Mouse (Mus musculus): ENCODE measurements around the gene Wrap53. TPM values are rescaled to one million over a fixed set of nuclear protein-coding genes. Genes with fewer than 3 reads are reported as not detected.
A peak's percentile ranks its signal among the peaks of the same experiment; 100 is the strongest.

Wrap53 gene
- polyA plus RNA-seq, 1 experiment from 2014 or later: 19.2 TPM

GRCm38 (mm10) chr11:69563373-69563772, 16.7 kb downstream of the Wrap53 start:
- no peak for ATAC-seq
- Histone ChIP-seq H3K9ac (ENCODE audit: low read depth, low read length) (no peak overlapping the region), H3K4me3 (ENCODE audit: low read depth, low read length) (no peak overlapping the region), H3K27me3 (ENCODE audit: control insufficient read depth, insufficient read depth, low read depth, low read length) (no peaks in the 10 kb centered on the region), H3K4me2 (ENCODE audit: low read length) (no peak overlapping the region), H3K36me3 (ENCODE audit: control insufficient read depth, insufficient read depth, low read length) (no peaks in the 10 kb centered on the region), H3K27ac (ENCODE audit: low read length) (no peak overlapping the region), H3K9me3 (replicated peaks; ENCODE audit: control insufficient read depth, low read length, poor library complexity, severe bottlenecking) (no peaks in the 10 kb centered on the region), H3K4me1 (ENCODE audit: control insufficient read depth, insufficient read depth, low read length) (peaks cover 24% of the 10 kb centered on the region)
- 92% methylated on average over 13 of the region's 13 CpGs for WGBS

DNA sequence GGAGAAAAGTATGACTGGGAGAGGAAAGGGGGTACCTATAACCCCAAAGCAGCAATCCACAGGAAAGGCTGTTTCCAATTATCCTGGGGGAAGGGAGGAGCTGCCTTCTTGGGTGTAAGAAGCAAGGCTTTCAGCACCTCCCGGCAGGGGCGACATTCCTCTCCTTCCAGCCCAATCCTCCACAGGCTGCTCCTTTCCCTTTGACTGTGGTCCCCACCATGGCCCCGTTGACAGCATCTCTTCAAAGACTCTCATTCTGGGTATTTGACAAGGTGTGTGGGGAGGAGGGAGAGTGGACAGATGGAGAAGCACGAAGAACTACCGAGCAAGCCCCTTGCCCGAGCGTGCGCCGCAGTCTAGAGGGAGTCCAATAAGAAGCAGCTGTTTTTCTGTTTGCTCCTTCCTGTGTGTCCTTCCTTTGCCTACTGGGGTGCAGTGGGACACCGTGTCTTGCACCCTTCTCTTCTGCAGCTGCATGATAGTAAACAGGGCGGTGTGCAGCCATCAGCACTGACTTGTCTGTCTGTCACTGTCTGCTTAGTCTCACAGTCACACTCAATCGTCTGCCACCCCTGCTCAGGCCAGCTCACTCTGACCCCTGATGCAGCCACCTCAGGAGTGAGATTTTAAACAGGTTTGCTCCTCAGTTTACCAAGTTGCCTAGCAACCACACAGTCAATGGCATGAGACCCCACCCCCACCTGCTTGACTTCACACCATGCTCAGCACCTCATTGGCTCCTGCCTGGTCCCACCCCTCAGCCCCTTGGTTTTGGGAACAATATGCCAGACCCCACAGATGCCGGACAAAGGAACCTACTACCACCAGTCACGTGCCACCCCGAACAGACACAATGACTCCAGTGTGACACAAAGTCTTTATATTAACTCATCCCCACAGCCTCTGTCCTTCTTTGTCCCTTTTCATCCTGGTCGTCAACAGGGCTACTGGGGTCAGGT, 18.9 kb downstream of the Wrap53 start:
- Histone ChIP-seq H3K9ac (ENCODE audit: low read depth, low read length) (peak overlapping the region; percentile 98), H3K4me1 (ENCODE audit: control insufficient read depth, insufficient read depth, low read length) (peaks cover 41% of the 10 kb centered on the region), H3K27me3 (ENCODE audit: control insufficient read depth, insufficient read depth, low read depth, low read length) (no peaks in the 10 kb centered on the region), H3K4me2 (ENCODE audit: low read length) (peak overlapping the region; percentile 87), H3K36me3 (ENCODE audit: control insufficient read depth, insufficient read depth, low read length) (no peaks in the 10 kb centered on the region), H3K9me3 (replicated peaks; ENCODE audit: control insufficient read depth, low read length, poor library complexity, severe bottlenecking) (no peaks in the 10 kb centered on the region), H3K27ac (ENCODE audit: low read length) (peak overlapping the region; percentile 92), H3K4me3 (ENCODE audit: low read depth, low read length) (peak overlapping the region; percentile 83)
- ATAC-seq: peak; percentile 79
- 12% methylated on average over 16 of the region's 16 CpGs for WGBS

- under 1% methylated on average over 55 of the region's 59 CpGs for WGBS
- no peaks in the 10 kb centered on the region for H3K9me3 ChIP-seq (replicated peaks; ENCODE audit: control insufficient read depth, low read length, poor library complexity, severe bottlenecking)
- H3K4me3 ChIP-seq (ENCODE audit: low read depth, low read length): peak within 1 kb of the TSS; percentile 83
- H3K27me3 ChIP-seq (ENCODE audit: control insufficient read depth, insufficient read depth, low read depth, low read length): no peaks in the 10 kb centered on the region
- peaks cover 44% of the 10 kb centered on the region for H3K4me1 ChIP-seq (ENCODE audit: control insufficient read depth, insufficient read depth, low read length)
- peak within 1 kb of the TSS; percentile 87 for H3K4me2 ChIP-seq (ENCODE audit: low read length)
- peak within 1 kb of the TSS; percentile 92 for H3K27ac ChIP-seq (ENCODE audit: low read length)
- peak within 1 kb of the TSS; percentile 98 for H3K9ac ChIP-seq (ENCODE audit: low read depth, low read length)
- ATAC-seq: peak; percentile 57
- no peaks in the 10 kb centered on the region for H3K36me3 ChIP-seq (ENCODE audit: control insufficient read depth, insufficient read depth, low read length)
These were observed 19.9 kb downstream of the Wrap53 start, which contains the start of gene Efnb3 for GRCm38 (mm10) chr11:69559851-69560765. Gene Efnb3 (minus strand): TSS chr11:69560205.

DNA sequence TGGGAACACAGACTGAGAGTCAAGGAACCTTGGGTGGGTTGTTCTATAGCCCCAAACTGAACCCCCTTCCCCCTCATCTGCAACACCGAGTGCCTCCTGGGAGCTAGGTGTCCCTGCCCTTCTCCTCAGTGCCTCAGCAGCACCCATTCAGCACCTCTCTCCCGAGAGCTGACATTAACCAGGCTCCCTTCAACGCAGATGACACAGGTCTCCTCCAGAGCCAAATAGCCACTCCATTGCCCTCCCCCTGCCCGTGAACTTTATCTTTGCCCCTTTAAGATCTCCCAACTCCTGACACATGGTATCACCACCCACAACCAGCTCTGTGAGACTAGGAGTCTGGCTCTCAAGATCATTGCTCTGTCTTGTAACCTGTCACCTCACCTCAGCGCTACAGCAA, 20.9 kb downstream of the Wrap53 start:
- peak overlapping the region; percentile 92 for H3K27ac ChIP-seq (ENCODE audit: low read length)
- H3K4me1 ChIP-seq (ENCODE audit: control insufficient read depth, insufficient read depth, low read length): peaks cover 47% of the 10 kb centered on the region
- peak overlapping the region; percentile 83 for H3K4me3 ChIP-seq (ENCODE audit: low read depth, low read length)
- H3K36me3 ChIP-seq (ENCODE audit: control insufficient read depth, insufficient read depth, low read length): no peaks in the 10 kb centered on the region
- peak overlapping the region; percentile 87 for H3K4me2 ChIP-seq (ENCODE audit: low read length)
- no peak for ATAC-seq
- H3K9ac ChIP-seq (ENCODE audit: low read depth, low read length): peak overlapping the region; percentile 98
- no peaks in the 10 kb centered on the region for H3K27me3 ChIP-seq (ENCODE audit: control insufficient read depth, insufficient read depth, low read depth, low read length)
- WGBS: 11% methylated on average over 5 of the region's 5 CpGs
- H3K9me3 ChIP-seq (replicated peaks; ENCODE audit: control insufficient read depth, low read length, poor library complexity, severe bottlenecking): no peaks in the 10 kb centered on the region

DNA sequence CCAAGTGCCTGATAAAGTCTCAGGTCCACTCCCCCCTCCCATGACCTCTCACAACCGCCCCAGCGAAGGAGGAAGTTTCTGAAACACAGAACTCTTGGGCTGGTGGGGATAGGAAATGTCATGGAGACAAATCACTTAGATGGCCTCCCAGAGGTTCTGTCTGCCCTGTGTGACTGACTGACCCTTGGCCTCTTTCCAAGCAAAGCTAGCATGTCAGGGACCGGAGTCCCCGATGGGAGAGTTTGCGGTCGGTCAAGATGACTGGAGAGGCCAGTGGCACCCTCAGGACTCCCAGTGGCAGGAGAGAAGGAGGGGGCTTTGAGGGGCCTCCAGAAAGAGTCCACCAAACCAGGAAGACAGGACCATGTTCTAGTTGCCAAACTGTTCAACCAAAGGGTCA, 21.3 kb downstream of the Wrap53 start:
- WGBS: 20% methylated on average over 6 of the region's 6 CpGs
- Histone ChIP-seq H3K36me3 (ENCODE audit: control insufficient read depth, insufficient read depth, low read length) (no peaks in the 10 kb centered on the region), H3K27me3 (ENCODE audit: control insufficient read depth, insufficient read depth, low read depth, low read length) (no peaks in the 10 kb centered on the region), H3K4me1 (ENCODE audit: control insufficient read depth, insufficient read depth, low read length) (peaks cover 51% of the 10 kb centered on the region), H3K4me3 (ENCODE audit: low read depth, low read length) (peak overlapping the region; percentile 83), H3K27ac (ENCODE audit: low read length) (peak overlapping the region; percentile 92; the same call in 1 of the 2 replicates), H3K9ac (ENCODE audit: low read depth, low read length) (peak overlapping the region; percentile 98), H3K4me2 (ENCODE audit: low read length) (peak overlapping the region; percentile 87), H3K9me3 (replicated peaks; ENCODE audit: control insufficient read depth, low read length, poor library complexity, severe bottlenecking) (no peaks in the 10 kb centered on the region)
- no peak for ATAC-seq

GRCm38 (mm10) chr11:69557381-69557958, 22.6 kb downstream of the Wrap53 start:
- Histone ChIP-seq H3K4me1 (ENCODE audit: control insufficient read depth, insufficient read depth, low read length) (peaks cover 64% of the 10 kb centered on the region), H3K4me3 (ENCODE audit: low read depth, low read length) (peak overlapping the region; percentile 83), H3K9me3 (replicated peaks; ENCODE audit: control insufficient read depth, low read length, poor library complexity, severe bottlenecking) (no peaks in the 10 kb centered on the region), H3K27ac (ENCODE audit: low read length) (peak overlapping the region; percentile 77), H3K9ac (ENCODE audit: low read depth, low read length) (peak overlapping the region; percentile 98), H3K4me2 (ENCODE audit: low read length) (peak overlapping the region; percentile 87), H3K27me3 (ENCODE audit: control insufficient read depth, insufficient read depth, low read depth, low read length) (no peaks in the 10 kb centered on the region), H3K36me3 (ENCODE audit: control insufficient read depth, insufficient read depth, low read length) (no peaks in the 10 kb centered on the region)
- WGBS: 13% methylated on average over 14 of the region's 14 CpGs
- ATAC-seq: no peak

- no peak overlapping the region for H3K9ac ChIP-seq (ENCODE audit: low read depth, low read length)
These were observed 25.4 kb downstream of the Wrap53 start for GRCm38 (mm10) chr11:69554539-69555140.

DNA sequence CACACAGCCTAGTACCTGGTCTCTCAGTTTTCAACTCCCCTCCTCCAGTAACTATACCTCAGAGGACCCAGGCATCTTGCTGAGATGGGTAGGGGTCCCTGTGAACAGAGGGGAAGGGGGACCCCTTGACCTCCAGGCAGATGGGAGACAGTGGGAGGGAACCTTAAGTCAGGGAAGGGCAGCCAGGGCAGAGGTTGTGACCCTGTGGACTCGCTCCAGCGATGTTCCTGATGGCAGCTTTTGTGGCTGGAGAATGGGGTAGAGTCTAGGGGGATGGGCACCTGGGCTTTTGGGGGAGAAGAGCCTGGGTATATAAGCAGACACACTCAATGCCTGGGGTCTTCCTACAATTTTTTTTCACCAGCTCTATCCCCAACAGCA, 26.7 kb downstream of the Wrap53 start:
- Histone ChIP-seq H3K27ac (ENCODE audit: low read length) (peak overlapping the region; percentile 91), H3K9ac (ENCODE audit: low read depth, low read length) (peak overlapping the region; percentile 59), H3K4me1 (ENCODE audit: control insufficient read depth, insufficient read depth, low read length) (peaks cover 63% of the 10 kb centered on the region), H3K27me3 (ENCODE audit: control insufficient read depth, insufficient read depth, low read depth, low read length) (no peaks in the 10 kb centered on the region), H3K9me3 (replicated peaks; ENCODE audit: control insufficient read depth, low read length, poor library complexity, severe bottlenecking) (no peaks in the 10 kb centered on the region), H3K4me3 (ENCODE audit: low read depth, low read length) (no peak overlapping the region), H3K36me3 (ENCODE audit: control insufficient read depth, insufficient read depth, low read length) (no peaks in the 10 kb centered on the region), H3K4me2 (ENCODE audit: low read length) (peak overlapping the region; percentile 48)
- 0 out of 2 replicates have a peak, but pooled peaks have one; percentile 8 for ATAC-seq
- 0% methylated on average over 2 of the region's 2 CpGs for WGBS

More at GRCm38 (mm10) chr11:69554539-69555140, 25.4 kb downstream of the Wrap53 start:
- no peak for ATAC-seq
- 80% methylated on average over 5 of the region's 5 CpGs for WGBS
- H3K27me3 ChIP-seq (ENCODE audit: control insufficient read depth, insufficient read depth, low read depth, low read length): no peaks in the 10 kb centered on the region
- peak overlapping the region; percentile 91 for H3K27ac ChIP-seq (ENCODE audit: low read length)
- no peak overlapping the region for H3K4me2 ChIP-seq (ENCODE audit: low read length)
- no peaks in the 10 kb centered on the region for H3K36me3 ChIP-seq (ENCODE audit: control insufficient read depth, insufficient read depth, low read length)
- H3K4me3 ChIP-seq (ENCODE audit: low read depth, low read length): no peak overlapping the region
- peaks cover 56% of the 10 kb centered on the region for H3K4me1 ChIP-seq (ENCODE audit: control insufficient read depth, insufficient read depth, low read length)
- no peaks in the 10 kb centered on the region for H3K9me3 ChIP-seq (replicated peaks; ENCODE audit: control insufficient read depth, low read length, poor library complexity, severe bottlenecking)

All from midbrain, embryonic 16.5 days (tissue).